Mouse (Mus musculus) hindbrain, embryonic 11.5 days (tissue): ENCODE measurements around the gene Atp9a. TPM values are rescaled to one million over a fixed set of nuclear protein-coding genes. Genes with fewer than 3 reads are reported as not detected.

Experiments used
- ATAC-seq: fragments of 200-750 bp; cut with Nextera tagmentation; 2 replicates; pipeline ENCODE4 v1.8.0; 2017; ENCODE audit warnings: mild to moderate bottlenecking, moderate TSS enrichment, moderate library complexity; ENCODE audit not compliant: low FRiP score
- DNase-seq: peaks from one replicate; pipeline ENCODE4 v3.0.0-alpha.2; 2015; ENCODE audit warnings: low spot score
- H3K27ac ChIP-seq: fragments of 300-500 bp; sonication (generic); 2 replicates; pipeline ENCODE4 v1.5.1; 2014; ENCODE audit warnings: mild to moderate bottlenecking, low read depth, low read length
- H3K27me3 ChIP-seq: fragments of 300-500 bp; sonication (generic); 2 replicates; pipeline ENCODE4 v1.6.1; 2014; ENCODE audit warnings: mild to moderate bottlenecking, low read length, moderate library complexity, mixed read lengths; ENCODE audit not compliant: control insufficient read depth, insufficient read depth
- H3K36me3 ChIP-seq: fragments of 300-500 bp; sonication (generic); 2 replicates; pipeline ENCODE4 v1.6.1; 2014; ENCODE audit warnings: mild to moderate bottlenecking, low read length, moderate library complexity, mixed read lengths; ENCODE audit not compliant: control insufficient read depth, insufficient read depth
- H3K4me1 ChIP-seq: fragments of 300-500 bp; sonication (generic); replicated peaks from 2 replicates; pipeline ENCODE4 v1.6.1; 2014; ENCODE audit warnings: low read length, mixed read lengths; ENCODE audit not compliant: control insufficient read depth, insufficient read depth
- H3K4me2 ChIP-seq: fragments of 300-500 bp; sonication (generic); replicated peaks from 2 replicates; pipeline ENCODE4 v1.6.1; 2014; ENCODE audit warnings: mild to moderate bottlenecking, low read depth, low read length
- H3K4me3 ChIP-seq: fragments of 300-500 bp; sonication (generic); 2 replicates; pipeline ENCODE4 v1.5.1; 2014; ENCODE audit warnings: low read depth, low read length
- H3K9ac ChIP-seq: fragments of 300-500 bp; sonication (generic); 2 replicates; pipeline ENCODE4 v1.6.1; 2014; ENCODE audit warnings: low read depth, low read length
- H3K9me3 ChIP-seq: fragments of 300-500 bp; sonication (generic); 2 replicates; pipeline ENCODE4 v1.6.1; 2016; ENCODE audit warnings: low read length; ENCODE audit not compliant: control insufficient read depth
- WGBS: fragments of 180-500 bp; shearing (Covaris S2); extraction: QIAGEN DNeasy Blood & Tissue Kit; methylation state at CpG from one replicate; pipeline ENCODE4 v1.1.7; 2014; 5-methylcytosine and 5-hydroxymethylcytosine counted together
- polyA plus RNA-seq: library from polyadenylated mRNA; unstranded; fragments of >200 nt; fragmentation: Nextera tagmentation; extraction: Ambion mirVana; gene quantifications from 2 replicates; pipeline ENCODE4 v1.2.1, GENCODE M21; 2014

Gene Atp9a
- polyA plus RNA-seq, 1 experiment from 2014 or later, result 12.8 TPM

GRCm38 (mm10) chr2:168613092-168613880 is 128.9 kb downstream of the Atp9a start:
- no peak for DNase-seq
- Histone ChIP-seq H3K4me2 (no peak overlapping the region), H3K9me3 (no peaks in the 10 kb centered on the region), H3K36me3 (no peaks in the 10 kb centered on the region), H3K27me3 (no peaks in the 10 kb centered on the region), H3K9ac (no peak overlapping the region), H3K4me1 (no peaks in the 10 kb centered on the region), H3K4me3 (no peak overlapping the region), H3K27ac (no peak overlapping the region)
- ATAC-seq, result no peak
- 55% methylated on average over 13 of the region's 13 CpGs for WGBS

GRCm38 (mm10) chr2:168610941-168611340 is 131.3 kb downstream of the Atp9a start:
- 89% methylated on average over 3 of the region's 3 CpGs for WGBS
- Histone ChIP-seq H3K4me1 (no peaks in the 10 kb centered on the region), H3K27ac (no peak overlapping the region), H3K4me2 (no peak overlapping the region), H3K4me3 (no peak overlapping the region), H3K27me3 (no peaks in the 10 kb centered on the region), H3K36me3 (no peaks in the 10 kb centered on the region), H3K9ac (no peak overlapping the region), H3K9me3 (no peaks in the 10 kb centered on the region)
- ATAC-seq (no peak), DNase-seq (no peak)

- DNase-seq (no peak), ATAC-seq (no peak)
- Histone ChIP-seq H3K36me3 (no peaks in the 10 kb centered on the region), H3K9me3 (no peaks in the 10 kb centered on the region), H3K27me3 (no peaks in the 10 kb centered on the region), H3K27ac (no peak overlapping the region), H3K4me3 (no peak overlapping the region), H3K4me1 (no peaks in the 10 kb centered on the region), H3K9ac (no peak overlapping the region), H3K4me2 (no peak overlapping the region)
- WGBS, result 59% methylated on average over 6 of the region's 6 CpGs
Measured at GRCm38 (mm10) chr2:168609653-168610248, 132.5 kb downstream of the Atp9a start.

- Histone ChIP-seq H3K4me2 (no peak overlapping the region), H3K9ac (no peak overlapping the region), H3K9me3 (no peaks in the 10 kb centered on the region), H3K27ac (no peak overlapping the region), H3K4me1 (no peaks in the 10 kb centered on the region), H3K4me3 (no peak overlapping the region), H3K27me3 (peaks cover 3% of the 10 kb centered on the region; the same call in 1 of the 2 replicates), H3K36me3 (no peaks in the 10 kb centered on the region)
- no peak for DNase-seq
- ATAC-seq, result no peak
- WGBS, result 61% methylated on average over 9 of the region's 9 CpGs
Measured at GRCm38 (mm10) chr2:168608125-168608564, 134.1 kb downstream of the Atp9a start.

- WGBS, result 46% methylated on average over 16 of the region's 16 CpGs
- no peak for ATAC-seq
- no peak for DNase-seq
Measured at GRCm38 (mm10) chr2:168604655-168605070, 137.5 kb downstream of the Atp9a start.

GRCm38 (mm10) chr2:168602387-168602741 is 139.8 kb downstream of the Atp9a start:
- WGBS, result 17% methylated on average over 12 of the region's 12 CpGs
- Histone ChIP-seq H3K4me2 (no peak overlapping the region; the same call in 1 of the 2 replicates), H3K9ac (no peak overlapping the region), H3K4me3 (no peak overlapping the region), H3K9me3 (no peaks in the 10 kb centered on the region), H3K4me1 (no peaks in the 10 kb centered on the region; the same call in 1 of the 2 replicates), H3K27me3 (peaks cover 35% of the 10 kb centered on the region), H3K36me3 (no peaks in the 10 kb centered on the region), H3K27ac (no peak overlapping the region)
- DNase-seq, result no peak
- no peak for ATAC-seq

More at GRCm38 (mm10) chr2:168604655-168605070, 137.5 kb downstream of the Atp9a start:
- H3K27ac ChIP-seq, result no peak overlapping the region
- no peak overlapping the region for H3K9ac ChIP-seq
- H3K36me3 ChIP-seq, result no peaks in the 10 kb centered on the region
- no peak overlapping the region for H3K4me3 ChIP-seq
- no peaks in the 10 kb centered on the region for H3K9me3 ChIP-seq
- H3K4me1 ChIP-seq, result no peaks in the 10 kb centered on the region; the same call in 1 of the 2 replicates
- H3K27me3 ChIP-seq, result peaks cover 30% of the 10 kb centered on the region
- H3K4me2 ChIP-seq, result no peak overlapping the region

GRCm38 (mm10) chr2:168601491-168602386 is 140.5 kb downstream of the Atp9a start, which contains the start of gene Nfatc2:
Gene Nfatc2 (minus strand): TSS chr2:168601657.
- H3K9me3 ChIP-seq, result no peaks in the 10 kb centered on the region
- peak within 1 kb of the TSS; percentile 58 for H3K9ac ChIP-seq
- no peaks in the 10 kb centered on the region; the same call in 1 of the 2 replicates for H3K4me1 ChIP-seq
- H3K36me3 ChIP-seq, result no peaks in the 10 kb centered on the region
- WGBS, result 1% methylated on average over 53 of the region's 56 CpGs
- H3K27ac ChIP-seq, result no peak within 1 kb of the TSS
- H3K4me3 ChIP-seq, result peak within 1 kb of the TSS; percentile 56
- DNase-seq, result peak; percentile 81
- peak within 1 kb of the TSS; percentile 89 for H3K4me2 ChIP-seq
- peaks cover 35% of the 10 kb centered on the region for H3K27me3 ChIP-seq
- ATAC-seq, result peak; percentile 75

- peak; percentile 32 for DNase-seq
- peak; percentile 63 for ATAC-seq
- H3K4me2 ChIP-seq, result peak overlapping the region; percentile 89
- H3K9me3 ChIP-seq, result no peaks in the 10 kb centered on the region
- H3K4me1 ChIP-seq, result no peaks in the 10 kb centered on the region; the same call in 1 of the 2 replicates
- H3K27ac ChIP-seq, result no peak overlapping the region
- H3K27me3 ChIP-seq, result peaks cover 35% of the 10 kb centered on the region
- peak overlapping the region; percentile 58 for H3K9ac ChIP-seq
- H3K4me3 ChIP-seq, result peak overlapping the region; percentile 56
- H3K36me3 ChIP-seq, result no peaks in the 10 kb centered on the region
- 2% methylated on average over 32 of the region's 32 CpGs for WGBS
Measured at GRCm38 (mm10) chr2:168600750-168601490, 141.3 kb downstream of the Atp9a start.
